Mouse (Mus musculus): ENCODE measurements around the gene Rhox3g. TPM values are rescaled to one million over a fixed set of nuclear protein-coding genes. Genes with fewer than 3 reads are reported as not detected.
"Not testable (repeated sequence)": the region's sequence is repeated elsewhere in the genome, so short reads cannot be mapped to it uniquely, and the experiment has no call there.

Gene Rhox3g
- total RNA-seq (2021): not detected in 2 replicates
- long read RNA-seq, experiment 1: 0 reads
- long read RNA-seq, experiment 2: 0 reads

DNA sequence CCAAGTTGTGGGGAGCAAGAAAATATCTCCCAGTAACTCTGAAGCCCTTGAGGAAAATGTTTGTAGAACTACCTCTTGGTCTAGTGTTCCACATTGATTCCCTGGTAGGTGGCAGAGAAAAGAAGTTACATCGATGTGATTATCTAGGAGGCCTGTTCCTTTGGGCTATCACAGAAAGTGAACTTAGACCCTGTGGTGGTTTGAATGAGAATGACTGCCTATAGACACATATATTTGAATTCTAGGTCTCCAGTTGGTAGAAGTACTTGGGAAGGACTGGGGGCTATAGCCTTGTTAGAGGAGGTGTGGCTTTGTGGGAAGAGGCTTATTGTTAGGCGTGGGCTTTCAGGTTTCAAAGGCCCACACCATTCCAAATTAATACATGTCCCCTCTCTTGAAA is at the start of gene Rhox3g:
Gene Rhox3g (minus strand): TSS at position 101 of the 400 bp plus-strand sequence.
- not testable (repeated sequence) for DNase-seq

DNA sequence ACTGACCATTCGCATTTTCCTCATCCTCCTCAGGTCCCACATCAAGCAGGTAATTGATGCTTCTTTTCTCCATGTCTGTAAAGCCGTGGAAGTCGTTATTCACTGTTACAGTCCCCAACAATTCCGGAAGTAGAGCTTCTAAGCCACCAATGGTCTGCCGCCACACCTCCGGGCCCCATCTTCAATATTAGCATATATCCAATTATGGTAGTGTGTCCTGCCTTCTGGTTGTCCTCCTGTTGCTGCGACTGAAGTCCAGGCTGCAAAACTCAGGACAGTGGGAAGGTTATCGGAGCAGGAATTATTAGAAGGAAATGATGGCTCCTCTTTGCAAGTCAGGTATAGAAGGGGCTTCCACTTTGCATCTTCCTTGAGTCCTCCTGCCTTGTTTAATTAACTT is 44.8 kb upstream of the Rhox3g start, which contains the start of gene Rhox2h:
Gene Rhox2h (minus strand): TSS at position 101 of the 400 bp plus-strand sequence.
- DNase-seq: not testable (repeated sequence)

DNA sequence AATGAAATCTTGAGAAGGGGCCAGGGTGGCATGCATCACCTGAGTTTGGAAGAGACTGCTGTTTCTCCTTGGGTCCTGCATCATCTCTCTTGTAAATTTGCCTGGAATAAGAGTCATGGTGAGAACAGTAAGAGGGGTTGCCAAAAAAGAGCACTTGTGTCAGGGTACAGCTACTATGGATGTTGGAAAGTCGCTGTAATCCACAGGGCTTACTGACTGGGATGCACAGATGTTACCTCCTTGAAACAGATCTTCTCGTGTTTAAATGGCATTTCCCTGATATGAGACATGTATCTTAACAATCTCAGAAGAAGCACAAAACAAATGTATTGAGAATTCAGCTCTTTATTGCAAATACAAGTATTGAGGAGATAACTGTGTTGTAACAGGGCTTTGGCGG is 40.3 kb upstream of the Rhox3g start, which contains the start of gene Rhox3h:
Gene Rhox3h (minus strand): TSS at position 101 of the 400 bp plus-strand sequence.
- not testable (repeated sequence) for DNase-seq

DNA sequence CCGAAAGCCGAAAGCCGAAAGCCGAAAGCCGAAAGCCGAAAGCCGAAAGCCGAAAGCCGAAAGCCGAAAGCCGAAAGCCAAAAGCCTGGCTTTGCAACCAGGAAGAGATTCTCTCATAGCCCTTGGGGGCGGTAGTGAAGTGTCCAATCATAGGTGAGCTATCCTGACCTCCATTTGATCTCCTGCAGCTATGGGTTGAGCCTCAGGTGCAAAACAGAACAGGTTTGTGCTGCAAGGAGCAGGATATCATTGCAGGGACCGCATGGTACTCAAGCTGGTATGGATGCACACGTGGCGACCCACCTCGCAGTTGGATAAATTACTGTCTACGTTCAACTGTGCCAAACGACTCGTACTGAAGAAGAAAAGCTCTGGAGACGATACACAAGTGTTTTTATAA is 22.8 kb upstream of the Rhox3g start, which contains the start of gene Rhox4g:
Gene Rhox4g (minus strand): TSS at position 101 of the 400 bp plus-strand sequence.
- not testable (repeated sequence) for DNase-seq

DNA sequence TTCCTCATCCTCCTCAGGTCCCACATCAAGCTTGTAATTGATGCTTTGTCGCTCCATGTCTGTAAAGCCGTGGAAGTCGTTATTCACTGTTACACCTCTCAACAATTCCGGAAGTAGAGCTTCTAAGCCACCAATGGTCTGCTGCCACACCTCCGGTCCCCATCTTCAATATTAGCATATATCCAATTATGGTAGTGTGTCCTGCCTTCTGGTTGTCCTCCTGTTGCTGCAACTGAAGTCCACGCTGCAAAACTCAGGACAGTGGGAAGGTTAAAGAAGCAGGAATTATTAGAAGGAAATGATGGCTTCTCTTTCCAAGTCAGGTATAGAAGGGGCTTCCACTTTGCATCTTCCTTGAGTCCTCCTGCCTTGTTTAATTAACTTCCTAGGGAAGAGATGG is 15.0 kb upstream of the Rhox3g start, which contains the start of gene Rhox2g:
Gene Rhox2g (minus strand): TSS at position 101 of the 400 bp plus-strand sequence.
- not testable (repeated sequence) for DNase-seq

DNA sequence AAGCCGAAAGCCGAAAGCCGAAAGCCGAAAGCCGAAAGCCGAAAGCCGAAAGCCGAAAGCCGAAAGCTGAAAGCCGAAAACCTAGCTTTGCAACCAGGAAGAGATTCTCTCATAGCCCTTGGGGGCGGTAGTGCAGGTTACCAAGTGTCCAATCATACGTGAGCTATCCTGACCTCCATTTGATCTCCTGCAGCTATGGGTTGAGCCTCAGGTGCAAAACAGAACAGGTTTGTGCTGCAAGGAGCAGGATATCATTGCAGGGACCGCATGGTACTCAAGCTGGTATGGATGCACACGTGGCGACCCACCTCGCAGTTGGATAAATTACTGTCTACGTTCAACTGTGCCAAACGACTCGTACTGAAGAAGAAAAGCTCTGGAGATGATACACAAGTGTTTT is 20.8 kb downstream of the Rhox3g start, which contains the start of gene Rhox4f:
Gene Rhox4f (minus strand): TSS at position 101 of the 400 bp plus-strand sequence.
- not testable (repeated sequence) for DNase-seq

DNA sequence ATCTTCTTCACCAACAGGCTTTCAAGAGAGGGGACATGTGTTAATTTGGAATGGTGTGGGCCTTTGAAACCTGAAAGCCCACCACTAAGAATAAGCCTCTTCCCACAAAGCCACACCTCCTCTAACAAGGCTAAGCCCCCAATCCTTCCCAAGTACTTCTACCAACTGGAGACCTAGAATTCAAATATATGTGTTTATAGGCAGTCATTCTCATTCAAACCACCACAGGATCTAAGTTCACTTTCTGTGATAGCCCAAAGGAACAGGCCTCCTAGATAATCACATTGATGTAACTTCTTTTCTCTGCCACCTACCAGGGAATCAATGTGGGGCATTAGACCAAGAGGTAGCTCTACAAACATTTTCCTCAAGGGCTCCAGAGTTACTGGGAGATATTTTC is 47.7 kb downstream of the Rhox3g start, which contains the start of gene Rhox3f:
Gene Rhox3f (plus strand): TSS at position 301 of the 400 bp plus-strand sequence.
- DNase-seq: not testable (repeated sequence)

Other genes with a start within 250 kb of the Rhox3g start
- not detected in 2 replicates for gene Rhox3a2, start 248.6 kb downstream of the Rhox3g start, total RNA-seq (2021)
- not detected in 2 replicates for gene Rhox4a2, start 237.8 kb downstream of the Rhox3g start, total RNA-seq (2021)
- not detected in 2 replicates for gene Rhox2b, start 216.5 kb downstream of the Rhox3g start, total RNA-seq (2021)
- gene Rhox4b, start 196.1 kb downstream of the Rhox3g start, total RNA-seq (2021): not detected in 2 replicates
- gene Rhox2c, start 174.9 kb downstream of the Rhox3g start, total RNA-seq (2021): not detected in 2 replicates
- gene Rhox3c, start 170.0 kb downstream of the Rhox3g start, total RNA-seq (2021): not detected in 2 replicates
- not detected in 2 replicates for gene Rhox4c, start 148.3 kb downstream of the Rhox3g start, total RNA-seq (2021)
- not detected in 2 replicates for gene Rhox2d, start 135.2 kb downstream of the Rhox3g start, total RNA-seq (2021)
- not detected in 2 replicates for gene Rhox4d, start 114.3 kb downstream of the Rhox3g start, total RNA-seq (2021)
- gene Rhox2e, start 98.2 kb downstream of the Rhox3g start, total RNA-seq (2021): not detected in 2 replicates
- not detected in 2 replicates for gene Rhox3e, start 86.6 kb downstream of the Rhox3g start, total RNA-seq (2021)
- gene Rhox4e, start 71.2 kb downstream of the Rhox3g start, total RNA-seq (2021): not detected in 2 replicates
- not detected in 2 replicates for gene Rhox2f, start 57.2 kb downstream of the Rhox3g start, total RNA-seq (2021)
- not detected in 2 replicates for gene Rhox3f, start 47.6 kb downstream of the Rhox3g start, total RNA-seq (2021)
- gene Rhox4f, start 20.9 kb downstream of the Rhox3g start, total RNA-seq (2021): not detected in 2 replicates
- not detected in 2 replicates for gene Rhox2g, start 14.9 kb upstream of the Rhox3g start, total RNA-seq (2021)
- gene Rhox4g, start 22.7 kb upstream of the Rhox3g start, total RNA-seq (2021): not detected in 2 replicates
- gene Rhox3h, start 40.2 kb upstream of the Rhox3g start, total RNA-seq (2021): not detected in 2 replicates
- gene Rhox2h, start 44.7 kb upstream of the Rhox3g start, total RNA-seq (2021): not detected in 2 replicates
- gene Rhox5, start 176.2 kb upstream of the Rhox3g start, total RNA-seq (2021): not detected in 2 replicates
- gene Rhox6, start 198.3 kb upstream of the Rhox3g start, total RNA-seq (2021): not detected in 2 replicates
- not detected in 2 replicates for gene Rhox7a, start 203.1 kb upstream of the Rhox3g start, total RNA-seq (2021)